Mouse (Mus musculus) bone marrow macrophage, adult 2 months (primary cell): ENCODE results near the gene Fcf1. TPM values are rescaled to one million over a fixed set of nuclear protein-coding genes. Genes with fewer than 3 reads are reported as not detected.
A peak's percentile ranks its signal among the peaks of the same experiment; 100 is the strongest.

Experiments used
- H3K27ac ChIP-seq: 2 replicates; pipeline ENCODE4 v1.5.1; 2012; ENCODE audit warnings: low read depth, low read length; ENCODE audit not compliant: insufficient read depth
- H3K4me1 ChIP-seq: 2 replicates; pipeline ENCODE4 v1.6.1; 2012; ENCODE audit warnings: low read length; ENCODE audit not compliant: control insufficient read depth, insufficient read depth
- H3K4me3 ChIP-seq: 2 replicates; pipeline ENCODE4 v1.5.1; 2012; ENCODE audit warnings: mild to moderate bottlenecking, low read length, moderate library complexity; ENCODE audit not compliant: insufficient read depth
- CTCF ChIP-seq: IDR thresholded peaks from 2 replicates; pipeline ENCODE4 v1.5.1; 2012; ENCODE audit warnings: low read depth, mild to moderate bottlenecking, low read length, moderate library complexity
- POLR2A ChIP-seq: IDR thresholded peaks from 2 replicates; pipeline ENCODE4 v1.6.1; 2012; ENCODE audit warnings: mild to moderate bottlenecking, low read depth, low read length, borderline replicate concordance
- polyA plus RNA-seq: library from polyadenylated mRNA; stranded (reverse); fragments of >200 nt; gene quantifications from 2 replicates; pipeline ENCODE4 v1.2.4, GENCODE M21; 2012; ENCODE audit not compliant: missing spikeins, insufficient read depth, insufficient read length

Gene Fcf1
- polyA plus RNA-seq, 1 experiment, result 89.0 TPM

DNA sequence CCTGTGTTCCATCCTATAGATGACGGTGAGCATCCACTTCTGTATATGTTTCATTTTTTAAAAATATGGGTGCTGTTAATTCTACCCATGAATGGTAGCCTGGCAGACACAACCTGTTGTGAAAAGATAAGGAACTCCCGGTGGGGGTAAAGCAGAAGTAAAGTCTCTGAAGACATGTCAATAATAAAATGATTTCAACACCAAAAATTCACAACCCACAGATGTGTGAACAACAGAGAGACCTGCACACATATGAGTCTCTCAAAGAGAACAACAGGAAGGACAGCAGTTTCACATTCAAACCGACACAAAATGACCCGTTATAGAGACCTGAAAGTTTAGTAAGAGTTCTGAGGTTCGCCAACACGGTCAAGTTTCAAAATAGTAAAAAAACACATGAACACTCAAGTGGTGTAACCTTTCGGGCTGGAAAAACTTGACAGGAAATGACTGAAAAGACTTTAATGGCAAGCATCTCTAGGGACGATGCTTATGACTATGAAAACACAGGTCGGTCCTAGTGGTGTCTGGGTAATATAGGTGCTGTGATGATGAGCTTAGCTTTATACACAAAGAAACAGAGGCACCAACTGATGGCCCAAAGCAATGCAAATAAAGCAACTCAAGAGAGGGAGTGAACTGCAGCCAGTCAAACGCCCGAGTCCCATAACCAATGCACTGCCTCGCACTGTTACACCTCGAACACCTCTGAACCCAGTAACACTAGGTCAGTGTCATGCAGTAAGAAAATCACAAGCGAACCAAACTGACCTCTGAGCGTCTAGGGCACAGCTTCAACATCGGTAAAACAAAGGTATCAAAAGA is 1.7 kb upstream of the Fcf1 start:
- Histone ChIP-seq H3K4me1 (peaks cover 7% of the 10 kb centered on the region), H3K27ac (no peak overlapping the region), H3K4me3 (peak overlapping the region; percentile 84)
- no peak for TF ChIP-seq POLR2A
- TF ChIP-seq CTCF, result no peak

DNA sequence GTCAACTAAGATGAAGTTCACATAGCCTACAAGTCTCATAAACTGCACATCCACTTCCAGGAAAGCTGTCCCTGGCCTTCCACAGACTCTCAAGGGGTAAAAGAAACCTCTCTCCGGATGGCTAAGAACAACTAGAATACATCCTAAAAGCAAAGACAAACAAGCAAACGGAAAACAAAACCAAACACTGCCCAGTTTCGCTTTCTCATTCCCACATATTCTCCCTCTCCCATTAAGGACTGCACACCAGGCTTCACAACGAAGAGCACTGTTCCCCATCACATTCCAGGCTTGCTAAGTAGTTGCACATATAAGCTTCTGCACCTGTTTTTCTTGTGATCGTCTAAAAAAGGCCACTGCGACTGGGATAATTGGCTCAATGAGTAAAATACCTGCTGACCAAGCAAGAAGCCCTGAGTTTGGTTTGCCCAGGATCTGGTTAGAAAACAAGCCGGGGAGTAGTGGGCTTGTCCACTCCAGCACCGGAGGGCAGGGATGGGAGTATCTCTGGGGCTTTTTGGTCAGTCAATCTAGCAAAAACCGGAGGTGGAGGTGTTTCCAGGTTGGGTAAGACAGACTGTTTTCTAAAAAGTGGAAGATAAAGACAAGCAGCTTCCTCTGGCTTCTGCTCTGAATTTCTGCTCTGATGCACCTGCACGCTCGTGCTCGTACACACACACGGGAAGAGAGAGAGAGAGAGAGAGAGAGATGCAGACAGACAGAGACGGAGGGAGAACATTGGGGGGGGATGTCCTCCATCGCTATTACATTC is 855 bp upstream of the Fcf1 start:
- Histone ChIP-seq H3K4me3 (peak overlapping the region; percentile 84), H3K4me1 (peaks cover 7% of the 10 kb centered on the region), H3K27ac (no peak overlapping the region)
- TF ChIP-seq CTCF (no peak), POLR2A (no peak)

DNA sequence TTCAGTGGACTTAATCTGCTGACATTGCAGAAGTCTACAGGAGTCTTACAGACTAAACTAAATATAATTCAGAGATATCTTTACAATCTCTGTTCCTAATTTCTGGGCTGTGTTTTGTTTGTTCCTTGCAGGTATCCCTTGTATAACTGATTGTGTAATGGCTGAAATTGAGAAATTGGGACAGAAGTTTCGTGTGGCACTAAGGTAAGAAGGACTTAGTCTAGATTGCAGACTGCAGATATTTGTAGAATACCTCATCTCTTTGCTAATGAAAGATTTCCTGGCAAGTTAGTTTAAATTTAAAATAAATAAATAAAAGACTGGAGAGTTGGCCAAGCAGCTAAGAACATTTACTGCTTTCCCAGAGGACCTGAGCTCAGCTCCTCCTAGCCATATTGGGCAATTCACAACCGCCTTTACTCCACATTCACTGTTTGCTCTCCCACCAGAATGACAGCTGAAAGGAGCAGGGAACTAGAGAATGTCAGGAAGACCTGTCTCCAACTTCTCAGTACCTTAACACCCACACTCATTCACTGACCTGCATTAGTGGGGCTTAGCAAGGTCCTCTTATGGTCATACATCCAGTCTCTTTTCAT is 8.7 kb downstream of the Fcf1 start:
- Histone ChIP-seq H3K27ac (no peak overlapping the region), H3K4me3 (no peak overlapping the region), H3K4me1 (no peaks in the 10 kb centered on the region)
- TF ChIP-seq CTCF (no peak), POLR2A (no peak)

DNA sequence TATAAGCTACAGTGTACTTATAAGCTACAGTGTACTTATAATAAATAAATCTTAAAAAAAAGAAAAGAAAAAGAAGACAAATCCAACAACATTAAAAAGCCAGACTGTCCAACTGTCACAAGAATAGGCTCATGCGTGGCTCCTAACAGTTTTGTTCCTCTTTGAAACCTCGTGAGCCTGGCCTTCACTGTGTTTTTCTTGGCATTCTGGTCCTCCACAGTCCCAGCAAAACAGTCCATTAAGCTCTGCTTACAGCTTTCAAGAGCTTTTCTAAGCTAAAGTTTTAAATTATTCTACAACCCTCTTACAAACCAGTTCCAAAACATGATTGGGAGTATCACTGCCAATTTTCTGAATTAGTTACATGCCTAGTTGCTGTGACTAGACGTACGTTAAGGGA is 18.8 kb downstream of the Fcf1 start:
- TF ChIP-seq CTCF, result no peak
- no peak for TF ChIP-seq POLR2A
- Histone ChIP-seq H3K27ac (no peak overlapping the region), H3K4me3 (no peak overlapping the region), H3K4me1 (peaks cover 2% of the 10 kb centered on the region; the same call in 1 of the 2 replicates)

DNA sequence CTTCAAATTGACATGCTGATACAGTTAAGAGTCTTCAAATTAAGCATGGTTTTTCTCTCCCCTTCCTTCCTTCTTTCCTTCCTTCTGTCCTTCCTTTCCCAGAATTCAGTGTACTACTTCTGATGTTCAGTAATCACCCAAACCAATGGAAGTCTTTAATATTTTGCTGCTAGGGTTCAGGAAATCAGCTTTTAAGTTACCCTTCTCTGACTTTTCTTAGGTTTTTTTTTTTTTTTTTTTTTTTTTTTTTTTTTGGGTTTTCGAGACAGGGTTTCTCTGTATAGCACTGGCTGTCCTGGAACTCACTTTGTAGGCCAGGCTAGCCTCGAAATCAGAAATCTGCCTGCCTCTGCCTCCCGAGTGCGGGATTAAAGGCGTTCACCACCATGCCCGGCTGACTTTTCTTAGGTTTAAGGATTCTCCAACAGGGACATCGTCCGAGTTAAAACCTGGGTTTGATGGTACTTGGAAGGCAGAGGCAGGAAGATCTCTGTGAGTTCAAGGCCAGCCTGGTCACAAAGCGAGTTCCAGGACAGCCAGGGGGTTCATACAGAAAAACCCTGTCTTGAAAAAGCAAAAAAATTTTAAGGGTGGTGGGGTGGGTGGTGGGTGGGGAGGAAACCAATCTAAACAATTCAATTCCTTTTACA is 24.5 kb downstream of the Fcf1 start:
- Histone ChIP-seq H3K27ac (no peak overlapping the region), H3K4me1 (peaks cover 14% of the 10 kb centered on the region), H3K4me3 (no peak overlapping the region)
- TF ChIP-seq CTCF (no peak), POLR2A (no peak)

DNA sequence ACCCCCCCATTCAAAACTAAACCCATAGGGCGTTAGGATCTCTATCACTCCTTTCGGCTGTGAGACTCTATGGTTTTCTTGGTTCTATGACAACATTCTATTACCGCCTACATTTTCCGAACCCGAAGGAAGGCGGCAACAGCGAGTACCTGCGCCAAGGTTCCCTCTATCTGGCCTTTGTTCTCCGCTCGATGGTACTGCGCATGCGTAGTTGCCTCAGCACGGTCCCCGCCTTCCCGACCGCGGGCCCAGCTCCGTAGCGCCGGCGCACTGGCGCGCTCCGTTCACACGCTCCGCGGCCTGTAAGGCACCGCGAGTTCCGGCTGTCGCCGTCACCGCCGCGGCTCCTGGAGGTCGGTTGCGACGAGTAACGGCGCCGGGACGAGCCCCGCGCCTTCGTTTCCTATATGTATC is 25.4 kb downstream of the Fcf1 start, which contains the start of gene Ylpm1:
Ylpm1 (plus strand) TSS at position 239 of the 414 bp plus-strand sequence.
- TF ChIP-seq CTCF, result no peak
- TF ChIP-seq POLR2A, result no peak
- H3K4me3 ChIP-seq, result peak within 1 kb of the TSS; percentile 64
- peak within 1 kb of the TSS; percentile 31 for H3K27ac ChIP-seq
- H3K4me1 ChIP-seq, result peaks cover 14% of the 10 kb centered on the region

DNA sequence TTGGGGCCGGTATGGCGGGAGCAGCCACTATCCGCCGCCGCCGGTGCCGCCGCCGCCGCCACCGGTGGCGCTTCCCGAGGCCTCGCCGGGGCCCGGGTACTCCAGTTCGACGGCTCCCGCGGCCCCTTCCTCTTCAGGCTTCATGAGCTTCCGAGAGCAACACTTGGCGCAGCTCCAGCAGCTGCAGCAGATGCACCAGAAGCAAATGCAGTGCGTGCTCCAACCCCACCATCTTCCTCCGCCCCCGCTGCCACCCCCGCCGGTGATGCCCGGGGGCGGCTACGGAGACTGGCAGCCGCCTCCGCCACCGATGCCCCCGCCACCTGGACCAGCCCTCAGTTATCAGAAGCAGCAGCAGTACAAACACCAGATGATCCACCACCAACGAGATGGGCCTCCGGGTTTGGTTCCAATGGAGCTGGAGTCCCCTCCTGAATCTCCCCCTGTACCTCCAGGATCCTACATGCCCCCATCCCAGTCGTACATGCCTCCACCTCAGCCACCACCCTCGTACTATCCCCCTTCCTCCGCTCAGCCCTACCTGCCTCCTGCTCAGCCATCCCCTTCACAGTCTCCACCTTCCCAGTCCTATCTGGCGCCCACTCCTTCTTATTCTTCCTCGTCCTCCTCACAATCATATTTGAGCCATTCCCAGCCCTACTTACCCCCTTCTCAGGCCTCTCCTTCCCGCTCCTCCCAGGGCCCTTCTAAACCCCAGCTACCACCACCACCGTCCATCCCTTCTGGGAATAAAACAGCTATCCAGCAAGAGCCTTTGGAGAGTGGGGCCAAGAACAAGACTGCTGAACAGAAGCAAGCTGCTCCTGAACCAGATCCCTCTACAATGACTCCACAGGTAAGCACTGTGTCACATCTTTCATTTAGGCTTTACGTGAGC is 26.1 kb downstream of the Fcf1 start:
- Histone ChIP-seq H3K4me1 (peaks cover 14% of the 10 kb centered on the region), H3K27ac (peak overlapping the region; percentile 31), H3K4me3 (peak overlapping the region; percentile 64)
- TF ChIP-seq CTCF (no peak), POLR2A (no peak)

DNA sequence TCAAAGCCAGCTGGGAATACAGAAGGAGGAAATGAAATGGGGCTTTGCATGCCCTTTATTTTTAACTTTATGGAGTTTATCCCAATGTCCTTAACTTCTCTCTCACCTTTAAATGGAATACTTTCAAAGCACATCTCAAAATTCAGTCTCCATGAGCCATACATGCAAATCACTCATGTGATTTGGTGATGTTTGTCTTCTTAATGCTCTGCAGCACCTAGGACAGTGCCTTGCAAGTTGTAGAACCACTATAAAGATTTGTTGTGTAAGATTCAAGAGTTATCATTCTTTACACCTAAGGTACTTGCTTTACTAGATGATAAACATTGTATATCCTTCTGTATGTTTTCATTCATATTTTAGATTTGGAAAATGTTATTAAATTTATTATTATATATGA is 28.4 kb downstream of the Fcf1 start:
- Histone ChIP-seq H3K27ac (no peak overlapping the region), H3K4me1 (peaks cover 14% of the 10 kb centered on the region), H3K4me3 (no peak overlapping the region)
- no peak for TF ChIP-seq CTCF

DNA sequence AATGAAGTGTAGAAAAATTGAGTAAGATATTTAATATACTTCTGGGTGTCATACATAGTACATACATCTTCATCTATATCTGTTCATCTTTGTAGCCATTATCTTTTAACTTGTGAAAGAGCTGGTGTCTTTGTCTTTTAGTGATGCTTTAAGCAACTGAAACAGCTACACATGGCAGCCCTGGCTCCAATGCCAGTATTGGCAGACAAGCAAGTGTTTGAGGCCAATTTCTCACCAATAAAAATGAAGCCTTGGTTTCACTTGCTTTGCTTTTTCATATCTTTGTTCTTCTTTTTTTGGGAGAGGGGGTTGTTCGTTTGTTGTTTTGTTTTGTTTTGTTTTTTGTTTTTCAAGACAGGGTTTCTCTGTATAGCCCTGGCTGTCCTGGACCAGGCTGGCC is 35.5 kb downstream of the Fcf1 start:
- TF ChIP-seq POLR2A (no peak), CTCF (no peak)
- Histone ChIP-seq H3K27ac (no peak overlapping the region), H3K4me3 (no peak overlapping the region), H3K4me1 (no peaks in the 10 kb centered on the region)
